Mouse (Mus musculus) thymus, postnatal 10 days (tissue): ENCODE measurements around the gene Kcnk13.
A peak's percentile ranks its signal among the peaks of the same experiment; 100 is the strongest.

Experiments used
- DNase-seq, 2 experiments: peaks; one replicate each; pipeline ENCODE4 v3.0.0; 2021; ENCODE audit warnings: low spot score in 2 of 2

Kcnk13 gene

DNA sequence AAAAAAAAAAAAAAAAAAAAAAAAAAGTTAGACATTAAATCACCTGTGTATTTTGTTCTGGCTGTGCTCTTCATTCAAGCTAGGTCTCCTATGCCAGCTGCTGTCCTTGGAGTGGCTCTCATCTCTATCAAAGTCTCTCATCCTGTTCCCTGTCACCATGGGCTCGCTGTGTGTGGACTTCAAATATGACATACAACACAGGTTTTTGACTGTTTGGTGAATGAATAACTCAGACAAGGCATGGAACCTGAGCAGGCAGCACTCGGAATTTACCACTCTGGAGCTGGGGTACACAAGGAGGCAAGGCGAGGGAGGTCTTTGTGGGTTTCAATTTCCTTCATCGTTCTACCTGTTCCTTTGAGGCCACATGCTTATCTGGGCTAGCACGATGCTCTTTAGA lies 50.8 kb downstream of the Kcnk13 start:
- DNase-seq: no peak

DNA sequence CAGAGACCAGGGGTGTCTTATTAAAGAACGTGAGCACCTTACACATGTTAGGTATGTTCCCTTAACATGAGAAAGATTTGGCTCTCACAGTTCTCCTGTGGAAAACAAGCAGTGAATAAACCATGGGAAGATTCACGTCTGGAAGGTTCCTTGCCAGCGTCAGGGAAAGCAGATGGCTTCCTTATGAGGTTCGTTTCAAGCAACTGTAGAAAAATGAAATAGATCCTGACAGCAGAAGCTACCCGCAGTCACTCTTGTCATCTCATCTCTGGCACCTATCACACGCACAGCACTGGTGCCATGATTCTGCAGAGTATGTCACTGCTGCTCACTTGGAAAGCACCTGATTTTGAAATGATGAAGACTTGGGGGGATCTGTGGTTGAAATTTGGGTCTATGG lies 53.4 kb downstream of the Kcnk13 start:
- no peak for DNase-seq

DNA sequence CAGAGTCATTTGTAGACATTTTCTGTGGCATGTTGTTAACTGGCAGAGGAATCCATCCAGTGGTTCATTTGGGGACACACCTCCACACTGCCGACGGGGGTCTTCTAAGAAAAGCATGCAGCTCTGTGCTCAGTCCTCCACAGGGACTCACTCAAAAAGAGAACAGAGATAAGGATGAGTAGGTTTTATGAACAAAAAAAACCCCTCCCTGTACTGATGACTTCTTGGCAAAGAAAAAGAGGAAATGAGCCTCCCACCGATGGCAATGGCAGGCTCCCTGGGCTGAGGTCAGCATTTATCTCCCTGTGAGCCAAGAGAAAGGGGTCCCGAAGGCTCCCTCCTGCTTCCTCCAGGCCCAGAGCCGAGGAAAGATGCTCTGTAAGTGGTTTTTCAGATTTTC lies 58.2 kb downstream of the Kcnk13 start:
- DNase-seq: no peak

DNA sequence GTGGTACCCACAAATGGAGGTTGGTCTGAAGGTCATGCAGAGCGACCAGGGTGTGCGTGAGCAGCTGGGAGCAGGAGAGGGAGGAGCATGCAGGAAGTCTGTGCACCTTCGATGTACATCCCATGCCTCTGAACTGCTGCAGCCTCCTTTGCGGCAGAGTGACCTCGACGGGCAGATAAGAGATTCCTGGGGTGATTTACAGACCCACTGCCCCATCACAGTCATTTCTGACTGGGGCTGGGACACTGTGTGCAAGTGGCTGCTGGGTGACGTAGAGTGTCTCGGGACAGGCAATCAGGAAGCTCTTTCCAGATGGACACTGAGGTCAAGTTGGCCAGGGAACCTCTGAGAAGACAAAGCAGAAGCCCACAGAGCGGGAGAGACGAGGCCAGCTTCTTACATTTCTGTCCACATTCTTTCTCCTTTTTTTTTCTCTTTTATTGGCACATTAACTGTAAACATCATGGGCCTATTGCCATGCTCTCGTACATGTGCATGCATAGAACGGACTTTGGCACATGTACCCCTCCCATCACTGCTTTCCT lies 59.6 kb downstream of the Kcnk13 start:
- no peak for DNase-seq

DNA sequence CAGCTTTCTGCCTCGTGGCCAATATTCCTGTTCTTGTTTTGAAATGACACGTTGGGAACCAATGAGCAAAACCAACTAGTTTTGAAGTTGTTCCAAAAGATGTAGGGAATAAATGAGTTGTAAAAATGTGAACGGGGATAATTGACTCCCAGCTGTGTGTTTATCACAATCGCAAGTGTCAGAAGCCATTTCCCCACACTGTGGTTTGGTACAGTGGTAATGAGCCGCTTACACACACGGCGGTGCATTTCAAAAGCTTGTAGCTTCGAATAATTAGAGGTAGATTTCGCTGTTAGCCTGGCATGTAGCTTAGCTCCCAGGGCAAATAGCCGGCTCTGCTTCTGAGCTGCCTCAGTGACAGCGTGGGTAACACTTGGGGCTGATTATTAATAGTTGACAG lies 61.4 kb downstream of the Kcnk13 start:
- DNase-seq: no peak

DNA sequence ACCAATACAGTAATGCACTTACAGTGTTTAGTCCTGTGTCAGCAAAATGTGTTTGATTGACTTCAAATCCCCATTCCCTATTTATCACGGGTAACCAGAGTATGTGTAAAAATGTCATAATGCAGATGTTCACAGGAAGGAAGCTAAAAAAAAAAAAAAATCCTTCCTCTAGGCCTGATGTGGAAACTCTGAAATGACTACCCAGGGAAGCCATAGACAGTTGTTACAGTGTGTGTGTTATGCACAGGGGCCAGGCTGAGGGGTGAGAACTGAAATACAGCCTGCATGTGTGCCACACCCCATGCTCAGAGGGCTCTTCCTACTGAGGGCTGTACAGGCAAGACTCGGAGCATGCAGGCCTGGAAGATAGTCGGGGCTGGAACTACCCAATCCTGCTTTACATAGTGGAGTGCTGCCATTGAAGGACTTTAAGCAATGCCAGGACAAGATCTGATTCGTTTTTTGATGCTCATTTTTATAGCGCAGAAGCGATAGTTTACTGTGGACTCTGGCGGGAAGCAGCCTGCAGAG lies 62.5 kb downstream of the Kcnk13 start:
- no peak for DNase-seq

DNA sequence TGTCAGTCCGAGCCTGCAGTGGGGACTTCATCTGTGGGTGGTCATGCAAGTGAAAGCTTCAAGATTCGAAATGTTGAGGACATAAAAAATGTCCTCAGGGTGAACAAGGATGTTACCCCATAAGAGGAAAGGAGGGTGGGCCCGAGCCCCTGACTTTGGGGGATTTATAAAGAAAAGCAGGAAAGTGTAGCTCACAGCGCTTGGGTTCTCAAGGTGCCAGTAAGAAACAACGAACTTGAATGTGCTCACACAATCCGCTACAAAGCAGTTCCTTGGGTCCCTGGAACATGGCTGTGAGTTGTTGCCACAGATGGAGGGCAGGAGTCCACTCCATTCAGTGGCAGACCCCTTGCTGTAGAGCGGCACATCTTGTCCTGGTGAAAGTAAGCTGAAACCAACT lies 63.0 kb downstream of the Kcnk13 start:
- DNase-seq: no peak

DNA sequence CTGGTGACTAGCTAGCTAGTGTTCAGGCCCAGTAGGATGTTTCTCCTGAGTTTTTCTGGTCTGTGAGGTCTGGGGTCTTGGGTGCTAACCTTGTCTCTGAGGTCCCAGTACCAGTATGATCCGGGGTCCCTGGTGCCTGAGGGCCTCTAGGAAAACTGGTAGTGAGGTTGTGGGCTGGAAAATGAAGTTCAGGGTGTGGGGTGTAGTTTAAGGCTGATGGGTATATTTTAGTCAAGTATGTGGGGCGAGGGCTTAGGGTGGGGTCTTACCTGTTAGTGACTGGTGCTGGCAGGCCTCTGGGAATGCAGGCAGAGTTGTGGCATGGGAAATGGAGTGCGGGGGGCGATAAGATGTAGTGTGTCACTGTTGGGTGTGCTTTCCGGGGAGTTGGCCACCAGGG lies 67.4 kb downstream of the Kcnk13 start:
- DNase-seq: no peak

DNA sequence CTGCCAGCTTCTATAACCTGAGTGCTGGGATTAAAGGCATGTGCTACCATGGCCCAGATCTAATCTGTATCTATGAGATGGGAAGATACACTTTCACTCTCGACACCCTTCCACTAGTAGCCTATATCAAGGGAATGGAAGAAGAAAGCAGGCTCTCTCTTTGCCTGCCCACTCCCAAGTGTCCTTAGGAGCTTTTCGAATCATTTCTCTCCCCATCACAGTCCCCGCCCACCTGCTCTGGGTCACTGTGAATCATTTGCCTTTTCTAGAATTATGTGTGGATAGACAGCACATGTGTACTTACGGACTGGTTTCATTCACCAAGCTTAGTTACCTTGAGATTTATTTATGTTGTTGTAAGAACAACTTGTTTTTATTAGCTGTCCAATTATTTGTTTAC lies 68.2 kb downstream of the Kcnk13 start:
- DNase-seq: no peak

DNA sequence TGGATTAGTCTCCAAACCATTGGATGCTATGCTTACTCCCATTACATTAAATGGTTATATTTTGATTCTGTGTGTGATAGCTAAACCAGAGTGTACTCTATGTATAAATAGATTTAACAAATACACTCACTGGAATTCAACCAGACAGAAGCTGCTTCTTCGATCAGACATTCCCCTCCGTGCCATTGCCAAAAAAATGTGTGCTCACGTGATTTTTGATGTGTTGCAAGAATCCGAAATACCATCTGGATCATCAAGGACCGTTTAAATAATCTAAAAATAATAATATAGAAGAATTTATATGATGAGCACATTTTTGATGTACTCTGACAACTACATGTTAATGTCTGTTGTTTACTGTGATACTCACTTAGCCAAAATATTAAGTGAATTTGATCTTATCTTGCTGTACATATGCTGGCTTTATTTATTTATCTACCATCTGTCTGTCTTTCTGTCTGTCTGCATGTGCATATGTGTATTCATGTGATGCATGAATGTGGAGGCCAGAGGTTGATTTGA lies 74.5 kb downstream of the Kcnk13 start:
- DNase-seq: no peak

DNA sequence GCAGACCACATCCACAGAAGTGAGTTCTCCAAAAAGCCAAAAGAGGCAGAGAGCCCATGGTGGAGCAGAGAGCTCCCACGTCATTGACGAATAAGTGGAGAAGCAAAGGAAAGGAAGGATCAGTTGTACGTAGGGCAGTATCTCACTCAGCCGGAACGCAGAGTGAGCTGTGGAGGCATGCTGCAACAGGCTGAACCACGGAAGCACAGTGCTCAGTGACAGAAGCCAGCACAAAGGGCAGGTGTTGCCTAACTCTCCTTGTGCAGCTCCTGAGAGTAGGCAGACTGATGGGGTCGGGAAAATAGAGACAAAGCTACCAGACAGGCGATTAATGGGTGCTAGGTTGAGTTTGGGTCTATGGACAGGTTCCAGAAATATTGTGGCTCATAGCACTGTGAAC lies 77.8 kb downstream of the Kcnk13 start:
- DNase-seq: no peak

DNA sequence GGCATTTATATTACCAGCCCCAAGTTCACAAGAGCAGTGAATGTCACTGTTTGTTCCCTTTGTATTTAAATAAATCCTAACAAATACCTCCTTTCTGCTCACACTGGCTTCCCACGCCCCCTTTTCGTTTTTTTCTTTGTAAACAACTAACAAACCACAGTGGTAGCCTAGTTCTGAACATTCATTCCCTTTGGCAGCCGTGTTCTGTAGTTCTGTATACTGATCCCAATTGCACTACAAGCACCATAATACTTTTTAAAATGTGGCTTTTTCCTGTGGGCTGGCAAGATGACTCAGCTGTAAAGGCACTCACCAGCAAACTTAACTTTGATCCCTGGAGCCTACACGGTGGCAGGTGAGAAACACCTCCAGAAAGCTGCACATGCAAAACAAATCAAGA lies 80.4 kb downstream of the Kcnk13 start:
- DNase-seq: no peak

DNA sequence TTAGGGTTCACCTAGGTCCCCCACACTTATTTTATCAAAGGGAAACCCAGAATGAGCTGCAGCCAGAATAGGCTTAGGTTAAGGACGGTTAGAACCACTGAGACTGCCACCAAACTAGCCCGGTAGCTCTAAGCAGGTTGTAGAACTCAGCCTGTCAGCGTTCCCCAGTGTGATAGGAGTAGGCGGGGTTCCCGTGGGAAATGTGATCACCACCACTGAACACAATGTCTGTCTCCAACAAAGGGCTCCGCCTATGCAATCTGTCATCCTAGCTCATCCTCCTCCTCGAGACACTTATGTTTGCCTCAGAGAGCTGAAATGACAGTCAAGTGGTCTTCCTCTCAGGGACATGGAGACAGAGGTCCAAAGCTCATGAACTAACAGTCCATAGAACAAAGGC lies 86.3 kb downstream of the Kcnk13 start:
- no peak for DNase-seq

DNA sequence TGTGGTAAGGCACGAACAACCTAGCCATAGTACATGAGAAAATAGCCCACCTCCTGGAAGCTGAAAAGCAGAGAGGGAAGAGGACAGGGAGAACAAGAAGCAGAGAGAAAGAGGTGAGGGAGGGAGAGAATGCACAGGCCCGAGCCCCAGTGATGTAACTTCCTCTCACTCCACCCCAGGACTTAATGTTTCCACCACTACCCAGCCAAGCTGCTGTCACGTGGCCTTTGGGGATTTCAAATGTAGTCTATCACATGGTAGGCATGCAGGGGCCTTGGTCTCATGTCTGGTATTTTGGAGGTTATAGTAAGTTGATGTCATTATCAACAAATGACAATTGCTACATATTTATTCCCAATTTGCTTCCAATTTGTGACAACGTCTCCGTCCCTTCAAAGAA lies 89.3 kb downstream of the Kcnk13 start:
- DNase-seq: no peak

DNA sequence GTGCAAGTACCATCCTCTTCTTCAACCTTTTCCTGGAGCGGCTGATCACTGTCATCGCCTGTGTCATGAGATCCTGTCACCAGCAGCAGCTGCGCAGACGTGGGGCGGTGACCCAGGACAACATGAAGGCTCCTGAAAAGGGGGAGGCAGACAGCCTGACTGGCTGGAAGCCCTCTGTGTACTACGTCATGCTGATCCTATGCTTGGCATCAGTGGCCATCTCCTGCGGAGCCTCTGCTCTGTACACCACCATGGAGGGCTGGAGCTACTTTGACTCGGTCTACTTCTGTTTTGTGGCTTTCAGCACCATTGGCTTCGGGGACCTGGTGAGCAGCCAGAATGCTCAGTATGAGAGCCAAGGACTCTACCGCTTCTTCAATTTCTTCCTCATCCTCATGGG lies 96.8 kb downstream of the Kcnk13 start:
- no peak for DNase-seq

DNA sequence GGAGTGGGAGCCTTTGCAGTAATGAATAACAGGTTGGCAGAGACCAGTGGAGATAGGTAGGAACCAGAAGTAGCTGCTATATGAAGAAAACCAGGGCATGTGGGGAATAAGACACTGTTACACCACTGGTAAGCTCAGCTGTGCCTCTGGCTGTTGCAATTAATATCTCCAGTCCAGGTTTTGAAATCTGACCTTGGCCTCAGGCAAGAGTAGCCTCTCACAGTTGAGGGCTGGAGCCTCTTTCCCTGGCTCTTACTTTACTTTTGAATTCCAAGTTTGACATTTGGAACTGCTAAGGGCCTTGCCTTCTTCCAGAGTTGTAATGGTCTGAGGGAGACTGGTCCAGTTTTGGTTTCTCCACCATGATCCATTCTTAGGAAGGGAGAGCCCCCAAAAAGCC lies 97.5 kb downstream of the Kcnk13 start:
- DNase-seq: no peak

DNA sequence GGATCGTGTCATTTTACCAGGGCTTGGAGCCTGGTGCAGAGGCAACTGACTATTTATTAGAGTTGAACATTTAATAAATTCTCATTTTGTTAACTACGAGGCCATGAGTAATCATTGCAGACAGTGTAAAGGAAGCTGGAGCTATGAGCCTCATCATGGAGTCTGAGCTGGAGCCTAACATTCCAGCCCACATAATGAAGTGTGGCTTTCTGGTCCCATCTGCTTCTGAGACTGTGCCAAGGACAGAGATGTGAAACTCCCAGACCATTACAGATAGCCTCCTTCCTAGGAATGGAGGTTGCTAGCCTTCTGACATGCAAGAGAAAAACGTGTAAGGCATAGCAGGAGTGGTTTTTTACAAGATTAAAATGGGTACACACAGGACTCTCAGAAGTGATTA lies 98.3 kb downstream of the Kcnk13 start:
- no peak for DNase-seq

DNA sequence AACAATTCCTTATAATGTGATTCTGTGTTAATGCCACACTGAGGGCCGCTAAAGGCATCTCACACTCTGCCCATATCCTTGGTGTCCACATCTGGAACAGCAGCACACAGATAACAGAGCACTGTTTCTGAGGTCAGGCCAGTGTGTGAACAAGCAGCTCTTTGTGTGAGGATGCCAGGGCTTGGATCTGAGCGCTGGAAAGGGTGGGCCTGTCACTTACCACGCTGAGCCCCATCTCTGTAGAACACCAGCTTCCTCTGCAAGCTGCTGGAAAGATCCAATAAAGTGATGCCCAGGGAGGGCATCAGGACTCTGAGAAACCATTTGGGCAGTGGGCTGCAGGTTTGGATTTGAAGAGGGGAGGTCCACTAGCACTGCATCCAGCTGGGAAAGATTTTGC lies 100.8 kb downstream of the Kcnk13 start:
- DNase-seq: no peak

DNA sequence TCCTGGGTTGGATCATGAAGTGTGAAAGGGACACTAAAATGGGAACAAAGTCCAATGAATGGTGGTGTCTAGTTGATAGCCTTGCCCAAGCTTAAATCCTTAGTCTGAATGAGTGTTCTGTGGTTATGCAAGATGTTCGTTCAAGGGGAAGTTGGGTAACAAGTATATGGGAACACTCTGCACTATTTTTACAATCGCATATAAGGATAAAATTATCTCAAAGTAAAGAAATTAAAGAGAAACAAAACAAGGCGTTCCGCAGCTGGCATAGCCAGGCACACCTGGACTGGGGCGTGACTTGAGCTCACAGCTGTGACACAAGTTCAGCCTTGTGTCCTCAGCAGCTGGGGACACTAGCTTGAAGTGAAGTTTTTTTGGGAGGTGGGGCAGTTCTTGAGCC lies 103.2 kb downstream of the Kcnk13 start:
- peak; percentile 12 to 13 for DNase-seq

DNA sequence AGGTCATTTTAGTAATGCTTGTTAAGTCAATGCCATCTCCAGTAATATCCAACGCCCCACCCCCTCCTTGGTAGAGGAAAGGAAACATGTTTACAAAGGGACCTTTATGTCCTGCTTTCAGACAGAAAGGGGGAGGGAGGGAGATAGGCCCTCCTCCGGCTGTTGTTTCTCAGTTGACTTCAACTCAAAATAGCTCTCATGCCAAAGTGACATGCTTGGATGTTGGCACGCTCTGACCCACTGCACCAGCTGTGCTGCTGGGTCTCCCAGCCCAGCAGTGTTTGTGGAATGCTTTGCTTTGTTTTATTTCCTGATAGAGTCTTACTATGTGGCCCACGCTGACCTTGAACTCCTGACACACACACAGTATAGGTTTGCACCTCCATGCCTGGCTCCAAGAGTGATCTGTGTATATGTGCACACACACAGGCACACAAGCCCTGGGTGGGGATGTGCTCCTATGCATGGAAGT lies 108.9 kb downstream of the Kcnk13 start:
- no peak for DNase-seq

DNA sequence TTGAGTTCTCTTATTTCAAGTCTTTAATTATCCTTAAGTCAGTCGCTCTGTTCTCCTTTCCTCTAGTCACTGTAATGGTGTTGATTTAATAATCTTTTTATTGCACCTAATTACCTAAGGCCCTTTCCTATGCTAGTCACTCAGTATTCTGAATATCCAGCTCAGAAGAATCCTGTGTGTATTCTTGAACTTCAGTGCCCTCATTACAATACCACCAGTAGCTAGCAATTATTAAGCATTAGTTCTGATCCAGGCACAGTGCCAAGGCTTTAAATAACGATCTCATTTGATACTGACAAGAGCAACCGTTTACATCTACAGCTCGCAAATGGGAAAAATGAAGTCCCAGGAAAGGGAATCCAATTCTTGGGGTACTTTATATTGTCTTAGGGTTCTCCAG lies 111.4 kb downstream of the Kcnk13 start:
- DNase-seq: no peak

DNA sequence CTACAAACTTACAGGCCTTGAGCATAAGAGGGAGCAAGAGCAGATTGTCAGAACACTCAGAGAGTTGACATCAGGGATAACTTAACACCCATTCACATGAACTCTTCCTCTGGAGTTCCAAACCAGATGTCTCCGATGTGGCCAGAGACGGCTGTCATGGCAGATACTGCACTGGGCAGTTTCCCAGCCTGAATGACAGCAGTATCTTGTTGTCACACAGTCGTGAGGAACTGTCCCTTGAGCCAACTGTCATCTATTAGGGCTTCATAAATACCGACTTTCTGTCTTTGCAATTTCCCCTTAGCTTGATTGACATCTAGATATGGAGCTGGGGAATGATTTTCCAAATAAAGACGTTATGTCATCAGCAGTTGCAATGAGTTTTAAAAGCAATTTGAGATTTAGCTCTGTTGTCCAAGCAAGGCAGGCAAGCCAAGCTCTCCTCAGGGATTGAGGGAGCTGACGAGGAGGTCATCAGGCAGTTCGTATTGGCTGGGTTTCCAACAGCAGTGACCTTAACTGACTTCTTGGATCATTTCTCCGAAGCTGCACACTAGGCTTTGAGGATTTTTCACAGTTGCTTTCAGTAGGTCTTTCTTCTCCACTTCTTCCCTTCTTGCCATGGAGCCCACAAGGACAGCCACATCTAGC lies 115.5 kb downstream of the Kcnk13 start:
- DNase-seq: no peak

DNA sequence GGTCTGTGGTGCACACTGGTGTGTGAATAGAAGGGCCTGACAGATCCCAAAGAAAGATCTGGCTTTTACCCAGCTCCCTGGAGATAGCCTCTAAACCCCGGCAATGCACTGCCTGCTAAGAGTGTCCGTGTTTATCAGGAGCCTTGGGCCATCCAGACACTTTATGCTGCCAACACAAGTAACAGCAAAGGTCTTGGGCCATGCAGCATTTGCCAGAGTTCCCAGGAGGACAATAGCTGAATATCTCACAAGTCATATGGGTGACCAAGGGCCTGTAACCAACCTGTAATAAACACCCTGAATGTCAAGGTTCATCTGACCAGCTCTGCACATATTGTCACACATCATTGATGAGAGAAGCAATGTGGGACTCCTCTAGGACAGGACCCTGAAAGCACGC lies 123.7 kb downstream of the Kcnk13 start:
- no peak for DNase-seq

DNA sequence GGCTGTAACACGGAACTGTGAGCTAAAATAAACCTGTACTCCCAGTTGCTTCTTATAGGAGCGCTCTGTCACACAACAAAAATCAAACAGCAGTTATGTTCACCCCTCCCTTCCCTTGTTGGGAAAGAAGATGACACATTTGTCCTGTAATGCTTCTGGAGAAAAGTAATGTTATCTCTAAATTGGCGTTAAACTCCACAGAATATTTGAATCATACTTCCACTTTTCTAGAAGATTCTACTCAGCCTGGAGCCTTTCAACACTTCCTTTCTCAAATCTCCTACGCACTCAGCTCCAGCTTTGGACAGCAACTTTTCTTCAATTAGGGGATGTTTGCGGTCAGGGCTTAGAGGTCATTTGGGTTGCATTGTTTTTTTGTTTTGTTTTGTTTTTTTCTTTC lies 125.0 kb downstream of the Kcnk13 start:
- DNase-seq: no peak
